Mouse (Mus musculus): Measurements from ENCODE around the gene Ptpn7.
"Not testable (repeated sequence)": the region's sequence is repeated elsewhere in the genome, so short reads cannot be mapped to it uniquely, and the experiment has no call there.

Ptpn7 gene

DNA sequence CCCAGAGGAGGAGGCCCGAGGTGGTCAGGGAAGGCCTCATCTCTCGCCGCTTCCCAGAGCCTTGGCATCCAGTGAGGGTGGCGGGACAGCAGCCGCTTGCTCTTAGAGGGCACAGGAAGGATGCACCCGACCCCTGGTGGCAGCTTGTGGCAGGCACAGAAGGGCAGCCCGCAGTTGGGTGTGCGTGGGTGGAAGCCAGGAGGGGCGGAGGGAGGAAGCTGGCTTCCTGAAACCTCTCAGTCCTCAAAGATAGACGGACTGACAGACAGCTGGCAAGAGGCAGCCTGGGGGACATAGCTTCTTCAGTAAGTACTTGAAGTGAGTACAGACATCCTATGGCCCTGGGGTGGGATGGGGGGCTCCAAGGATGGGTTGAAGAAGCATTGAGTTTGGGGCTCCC, at the start of gene Ptpn7:
Ptpn7 (plus strand) TSS at position 228 of the 400 bp plus-strand sequence.
- DNase-seq: peak; percentile 94

DNA sequence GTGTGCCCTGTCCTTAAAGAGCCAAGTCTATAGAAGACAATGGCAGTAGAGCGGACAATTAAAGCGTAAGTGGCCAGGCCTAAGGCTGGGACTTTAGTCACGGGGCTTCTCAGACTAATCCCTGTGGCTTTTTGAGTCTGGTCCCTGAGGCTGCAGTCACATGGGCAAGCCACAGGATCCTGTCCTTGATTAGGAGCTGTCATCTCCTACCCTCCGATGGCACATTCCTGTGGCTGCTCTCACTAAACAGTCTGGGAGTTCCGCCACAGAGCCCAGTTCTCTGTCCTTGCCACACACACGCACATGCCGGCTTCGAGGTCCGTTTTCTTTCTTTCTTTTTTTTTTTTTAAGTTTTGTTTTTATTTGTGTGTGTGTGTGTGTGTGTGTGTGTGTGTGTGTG, 49.0 kb upstream of the Ptpn7 start:
- peak; percentile 65 for DNase-seq

DNA sequence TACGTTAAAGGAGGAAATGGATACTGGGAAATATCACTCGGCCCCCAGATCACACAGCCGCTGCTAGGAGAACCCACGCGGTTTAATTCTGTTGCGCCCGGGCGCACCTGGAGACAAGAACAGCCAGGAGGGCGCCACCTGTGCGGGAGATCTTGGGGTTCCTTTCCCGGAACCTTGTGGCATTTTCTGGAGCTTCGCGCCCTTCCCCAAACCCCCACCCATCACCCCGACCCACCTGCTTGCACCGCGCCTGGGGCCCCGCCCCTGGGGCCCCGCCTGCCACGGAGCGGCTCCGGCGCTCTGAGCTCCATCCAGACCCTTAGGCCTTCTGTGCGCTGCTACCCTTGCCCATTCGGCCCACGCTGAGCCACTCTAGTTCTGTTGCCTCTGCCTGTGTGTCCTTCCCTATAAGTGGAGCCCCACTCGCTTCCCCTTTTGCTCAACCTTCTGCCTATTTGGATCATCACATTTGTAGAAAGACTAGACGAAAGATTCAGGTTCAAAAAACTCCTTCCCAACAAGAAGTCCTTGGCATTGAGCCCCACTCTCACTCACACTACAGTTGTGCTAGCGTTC, 47.1 kb upstream of the Ptpn7 start:
- no peak for DNase-seq

DNA sequence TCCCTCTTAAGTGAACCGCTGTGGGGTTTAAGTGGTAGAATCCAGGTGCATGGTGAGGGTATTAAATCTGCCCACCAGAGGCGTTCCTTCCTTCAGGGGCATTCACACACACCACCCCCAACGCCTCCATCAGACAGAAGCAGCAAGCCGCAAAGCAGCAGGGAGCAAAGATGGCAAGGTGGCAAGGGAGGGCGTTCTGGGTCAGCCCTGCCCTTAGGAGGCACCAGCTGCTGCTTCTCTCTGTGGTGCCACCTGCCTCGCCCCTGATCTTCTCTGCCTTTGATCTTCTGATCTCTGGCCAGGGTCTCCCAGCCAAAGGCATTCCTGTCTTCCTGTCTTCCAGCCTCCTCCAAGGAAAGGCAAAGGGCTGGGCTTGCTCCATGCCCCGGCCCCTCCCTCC, 46.5 kb upstream of the Ptpn7 start:
- DNase-seq: no peak

DNA sequence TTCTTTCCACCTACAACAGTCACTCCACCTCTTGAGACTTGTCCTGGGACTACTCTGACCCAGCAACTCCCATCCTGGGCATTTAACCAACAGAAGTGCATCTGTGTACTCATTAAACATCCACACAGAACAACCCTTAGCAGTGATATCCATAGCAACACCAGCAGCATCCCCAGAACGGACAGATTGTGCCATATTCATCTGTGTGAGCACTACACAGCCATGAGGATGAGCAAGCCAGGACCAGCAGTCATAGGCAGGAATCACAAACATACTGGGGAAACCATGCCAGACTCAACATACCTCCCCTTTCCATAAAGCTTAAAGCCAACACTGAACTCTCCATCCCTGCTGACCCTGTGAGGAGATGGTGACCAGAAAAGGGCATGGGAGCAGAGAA, 45.1 kb upstream of the Ptpn7 start:
- no peak for DNase-seq

DNA sequence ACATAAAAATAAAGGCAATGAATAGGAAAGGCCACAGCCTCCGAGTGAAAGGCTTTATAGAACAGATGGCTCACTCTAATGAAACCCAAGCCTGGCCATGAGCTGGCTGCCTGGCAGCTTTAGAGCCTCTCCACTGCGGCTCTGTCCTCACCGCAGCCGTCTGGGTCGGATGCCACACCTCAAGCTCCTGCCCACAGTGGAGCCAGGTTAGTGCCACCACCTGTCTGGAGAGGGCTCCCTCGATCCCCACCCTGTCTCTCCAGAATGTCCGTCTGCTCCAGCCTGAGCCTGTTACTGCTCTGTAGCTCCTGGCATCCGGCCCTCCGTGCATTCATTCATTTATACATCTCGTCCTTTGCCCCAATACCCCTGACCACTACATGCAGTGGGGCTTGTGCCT, 42.9 kb upstream of the Ptpn7 start:
- no peak for DNase-seq

DNA sequence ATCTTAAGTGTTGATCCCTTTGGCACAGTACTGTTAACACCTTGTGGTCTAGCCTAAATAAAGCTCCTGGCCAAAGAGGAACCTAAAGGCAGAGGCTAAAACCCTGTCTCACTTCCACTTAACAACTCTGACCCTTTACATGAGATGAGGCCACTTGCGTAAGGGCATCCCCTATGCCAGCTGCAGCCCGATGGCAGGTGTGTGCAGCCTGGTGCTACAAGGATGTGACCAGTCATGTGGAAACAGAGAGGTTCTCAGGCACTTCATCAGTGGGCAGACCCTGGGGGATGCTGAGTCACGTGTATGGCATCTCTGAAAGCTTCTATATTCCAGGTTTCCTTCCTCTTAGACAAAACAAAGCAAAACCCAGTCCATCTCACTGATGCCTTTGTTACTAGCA, 41.6 kb upstream of the Ptpn7 start:
- DNase-seq: no peak

DNA sequence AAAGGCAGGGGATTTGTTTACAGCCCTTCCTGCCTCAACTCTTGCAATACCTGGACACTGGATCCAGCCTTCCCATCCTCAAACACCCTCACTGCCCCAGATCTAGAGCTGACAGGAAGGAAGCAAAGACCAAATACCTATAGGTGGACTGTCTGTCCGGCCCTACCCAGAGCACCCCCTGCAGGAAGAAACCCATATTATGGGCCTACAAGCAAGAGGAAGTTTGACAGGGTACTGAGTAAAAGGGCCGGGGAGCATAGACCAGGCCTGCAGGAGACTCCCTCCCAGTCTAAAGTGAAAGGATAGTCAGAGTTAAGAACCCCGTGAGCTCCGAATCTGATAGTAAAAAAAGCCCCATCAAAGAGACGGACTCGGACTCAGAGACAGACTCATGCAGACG, 37.8 kb upstream of the Ptpn7 start:
- DNase-seq: no peak

DNA sequence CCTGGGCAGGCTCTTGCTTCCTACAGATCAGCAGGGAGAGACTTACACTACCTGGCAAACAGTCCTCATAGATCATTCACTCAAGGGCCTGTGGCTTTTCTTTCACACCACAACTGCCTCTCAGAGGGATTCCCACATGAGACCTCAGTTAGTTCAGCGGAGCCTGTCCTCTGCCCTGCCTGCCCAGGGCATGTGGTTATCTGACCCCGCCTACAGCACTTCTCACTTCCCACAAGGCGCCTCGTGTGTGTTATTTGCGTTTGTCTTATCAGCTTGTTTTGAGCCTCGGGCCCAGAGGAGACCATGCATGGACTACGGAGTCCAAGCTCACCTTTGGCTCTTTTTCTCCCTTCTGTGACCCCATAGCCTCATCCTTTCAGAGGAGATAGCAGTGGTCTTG, 37.3 kb upstream of the Ptpn7 start:
- no peak for DNase-seq

DNA sequence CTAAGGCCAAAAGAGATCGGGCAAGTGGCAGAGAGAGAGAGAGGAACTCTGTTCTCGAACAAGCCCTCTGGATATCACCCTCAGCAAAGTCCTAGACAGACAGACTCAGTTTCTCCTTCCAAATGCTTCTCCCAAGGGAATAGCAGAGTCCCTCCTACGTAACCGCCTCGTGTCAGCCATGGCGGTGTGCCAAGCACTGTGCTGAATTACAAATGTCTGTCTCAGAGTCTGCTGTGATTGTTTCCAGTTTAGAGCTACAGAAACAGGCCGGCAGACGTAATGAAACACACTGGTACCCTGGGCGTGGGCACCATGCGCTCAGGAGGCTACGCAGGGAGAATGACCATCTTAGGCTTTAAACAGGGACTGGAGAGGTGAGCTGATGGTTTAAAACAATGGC, 36.2 kb upstream of the Ptpn7 start:
- no peak for DNase-seq

DNA sequence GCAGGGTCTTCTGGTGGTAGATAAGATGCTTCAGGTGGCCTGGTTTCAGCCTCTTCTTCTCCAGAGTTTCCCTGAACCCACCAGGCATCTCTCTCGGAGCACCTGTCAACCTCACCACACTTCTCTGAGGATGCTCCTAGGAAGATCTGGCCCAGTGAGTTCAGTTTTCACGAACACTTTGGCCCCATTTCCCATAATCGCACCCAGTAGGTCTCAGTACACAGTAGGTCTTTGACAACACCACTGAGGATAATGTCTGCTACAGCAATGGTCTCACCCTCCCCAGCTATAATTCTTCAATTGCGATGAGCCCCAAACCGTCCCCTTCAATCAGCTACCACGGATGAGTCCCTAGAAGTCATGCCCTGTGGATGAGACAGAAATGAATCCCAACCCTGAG, 35.1 kb upstream of the Ptpn7 start:
- no peak for DNase-seq

DNA sequence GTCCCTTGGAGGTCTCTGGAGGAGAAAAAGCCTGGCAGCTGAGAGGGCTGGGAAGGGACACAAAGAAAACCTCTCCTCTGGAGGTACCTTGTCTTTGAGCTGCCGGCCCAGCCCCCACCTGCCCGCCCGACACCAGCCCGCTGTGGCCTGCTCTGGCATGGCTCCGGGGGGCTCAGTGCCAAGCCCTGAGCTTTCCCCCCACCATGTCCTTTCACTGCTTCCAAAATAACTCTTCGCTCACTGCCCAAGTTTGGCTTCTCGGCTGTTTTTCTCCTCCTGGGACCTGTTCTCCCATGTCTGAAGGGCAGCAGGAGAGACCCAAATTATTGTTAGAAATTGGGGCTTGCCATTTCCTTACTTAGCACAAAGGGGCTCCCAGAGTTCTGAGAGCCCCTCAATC, 34.1 kb upstream of the Ptpn7 start:
- no peak for DNase-seq

DNA sequence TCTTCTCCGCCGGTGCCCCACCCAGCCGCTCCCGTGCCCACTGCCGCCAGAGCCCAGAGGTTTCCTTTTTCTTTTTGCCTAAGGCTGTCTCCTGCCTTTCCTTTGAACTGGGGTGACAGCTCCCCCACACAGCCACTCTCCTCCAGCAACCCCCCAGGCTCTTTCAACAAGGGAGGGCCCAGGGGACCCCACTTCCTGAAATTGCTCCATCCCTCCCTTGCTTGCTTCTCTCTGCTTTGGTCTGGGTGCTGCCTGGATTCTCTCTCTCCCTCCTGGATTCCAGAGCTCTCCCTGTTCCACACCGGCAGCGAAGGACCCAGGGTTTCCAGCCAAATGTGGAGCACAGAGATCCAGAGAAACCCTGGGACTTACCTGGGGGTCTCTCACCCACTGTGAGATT, 32.1 kb upstream of the Ptpn7 start:
- no peak for DNase-seq

DNA sequence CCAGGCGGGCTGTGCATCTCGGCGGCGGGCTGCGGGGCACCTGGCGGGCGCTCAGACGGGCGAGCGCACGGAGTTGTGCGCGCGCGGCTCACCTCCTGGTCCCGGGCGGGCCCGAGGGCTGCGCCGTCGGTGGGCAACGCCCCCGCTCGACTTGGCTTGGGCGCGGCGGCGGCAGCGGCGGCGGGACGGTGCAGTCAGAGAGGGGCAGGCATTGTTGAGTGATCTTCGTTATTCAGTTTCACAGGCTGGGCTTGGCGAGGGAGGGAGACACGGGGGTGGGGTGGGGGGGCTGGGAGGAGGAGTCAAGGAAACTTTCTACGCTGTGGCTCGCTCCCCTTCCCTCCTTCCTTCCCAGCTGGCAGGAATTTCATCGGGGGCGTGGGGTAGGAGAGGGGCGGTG, 27.4 kb upstream of the Ptpn7 start, which contains the start of gene Lgr6:
Lgr6 (minus strand) TSS at position 153 of the 400 bp plus-strand sequence.
- DNase-seq: peak; percentile 67

DNA sequence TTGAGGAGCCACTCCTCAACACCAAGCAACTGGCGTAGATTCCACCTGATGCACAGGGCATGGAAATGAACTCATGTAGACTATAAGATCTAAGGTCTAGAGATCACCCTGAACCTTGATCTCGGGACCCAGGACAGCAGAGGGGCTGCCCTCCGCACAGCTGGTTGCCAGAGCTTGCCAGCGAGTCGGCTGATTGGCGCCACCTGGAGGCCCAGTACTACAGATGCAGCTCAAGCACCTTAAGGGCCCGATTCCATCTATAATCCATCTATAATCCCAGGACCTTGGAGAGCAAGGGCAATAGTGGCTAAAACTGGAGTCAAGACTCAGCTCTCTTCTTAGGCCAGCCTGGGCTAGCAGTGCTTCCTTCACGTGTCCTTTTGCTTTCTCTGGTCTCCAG, 26.5 kb upstream of the Ptpn7 start:
- DNase-seq: peak; percentile 80

DNA sequence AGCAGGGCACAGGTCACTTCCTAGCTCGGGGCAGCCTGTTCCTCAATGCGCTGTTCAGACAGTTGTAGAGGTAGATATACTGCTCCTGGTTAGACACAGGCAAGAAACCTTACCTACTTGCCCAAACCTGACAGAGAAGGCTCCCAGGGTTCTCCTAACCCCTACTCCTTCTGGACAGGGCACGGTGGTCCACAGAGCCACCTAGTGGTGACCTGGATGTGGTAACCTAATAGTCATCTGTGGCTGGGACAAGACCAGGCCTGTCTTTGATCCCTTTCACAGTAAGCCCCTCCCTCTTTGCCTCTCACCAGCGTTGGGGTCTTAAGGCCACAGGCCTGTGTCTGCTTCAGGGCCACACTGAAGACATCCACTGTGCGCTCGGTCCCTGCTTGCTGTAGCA, 23.9 kb upstream of the Ptpn7 start:
- peak; percentile 63 for DNase-seq

DNA sequence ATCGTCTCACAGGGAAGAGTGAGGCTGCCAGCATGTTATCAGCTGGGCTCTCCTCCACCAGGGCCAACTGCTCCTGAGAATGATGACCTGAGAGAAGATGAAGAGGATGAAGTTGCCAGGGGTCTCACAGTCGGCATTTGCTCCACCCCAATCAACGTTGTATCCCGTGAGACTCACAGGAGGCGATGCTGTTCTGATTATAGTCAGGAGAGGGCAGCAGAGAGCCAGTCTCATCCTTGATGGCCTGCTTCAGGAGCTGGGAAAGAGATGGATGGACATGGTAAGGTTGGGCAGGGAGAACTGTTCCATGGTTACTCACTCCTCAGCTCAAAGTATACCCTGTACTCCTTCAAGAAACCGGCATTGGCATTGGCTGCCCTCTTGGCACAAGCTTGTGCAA, 22.4 kb upstream of the Ptpn7 start:
- DNase-seq: peak; percentile 81

DNA sequence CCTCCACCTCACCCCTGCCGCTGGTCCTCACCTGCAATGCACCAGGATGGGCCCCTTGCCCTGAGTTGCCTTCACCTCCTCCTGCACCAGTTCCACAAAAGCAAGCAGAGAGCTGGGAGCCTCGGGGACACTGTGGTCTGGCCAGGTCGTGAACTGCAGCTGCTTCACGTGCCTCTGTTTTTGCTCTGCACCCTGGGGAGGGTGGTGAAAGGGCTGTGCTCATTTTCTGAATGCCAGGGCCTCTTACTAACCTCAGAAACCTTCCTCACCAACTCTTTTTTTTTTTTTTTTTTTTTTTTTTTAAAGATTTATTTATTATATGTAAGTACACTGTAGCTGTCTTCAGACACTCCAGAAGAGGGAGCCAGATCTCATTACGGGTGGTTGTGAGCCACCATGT, 21.2 kb upstream of the Ptpn7 start:
- DNase-seq: not testable (repeated sequence)

DNA sequence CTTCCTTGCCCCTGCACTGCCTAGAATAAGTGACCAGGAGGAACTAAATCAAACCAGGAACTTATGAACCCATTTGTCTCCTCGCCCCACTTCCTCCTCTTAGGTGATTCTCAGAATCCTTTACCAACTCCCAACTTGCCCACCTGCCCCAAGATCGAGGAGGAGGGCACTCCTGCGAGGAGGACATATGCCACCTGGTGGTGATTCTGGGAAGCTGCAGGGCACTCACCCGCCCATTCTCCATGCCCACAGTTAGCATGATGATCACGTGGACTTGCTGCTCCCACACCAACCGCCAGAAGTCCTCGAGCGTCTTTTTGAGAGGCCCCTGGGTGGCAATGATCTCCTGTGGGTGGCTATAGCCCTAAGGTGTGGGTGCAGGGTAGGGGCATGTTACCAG, 19.8 kb upstream of the Ptpn7 start:
- peak; percentile 66 for DNase-seq

DNA sequence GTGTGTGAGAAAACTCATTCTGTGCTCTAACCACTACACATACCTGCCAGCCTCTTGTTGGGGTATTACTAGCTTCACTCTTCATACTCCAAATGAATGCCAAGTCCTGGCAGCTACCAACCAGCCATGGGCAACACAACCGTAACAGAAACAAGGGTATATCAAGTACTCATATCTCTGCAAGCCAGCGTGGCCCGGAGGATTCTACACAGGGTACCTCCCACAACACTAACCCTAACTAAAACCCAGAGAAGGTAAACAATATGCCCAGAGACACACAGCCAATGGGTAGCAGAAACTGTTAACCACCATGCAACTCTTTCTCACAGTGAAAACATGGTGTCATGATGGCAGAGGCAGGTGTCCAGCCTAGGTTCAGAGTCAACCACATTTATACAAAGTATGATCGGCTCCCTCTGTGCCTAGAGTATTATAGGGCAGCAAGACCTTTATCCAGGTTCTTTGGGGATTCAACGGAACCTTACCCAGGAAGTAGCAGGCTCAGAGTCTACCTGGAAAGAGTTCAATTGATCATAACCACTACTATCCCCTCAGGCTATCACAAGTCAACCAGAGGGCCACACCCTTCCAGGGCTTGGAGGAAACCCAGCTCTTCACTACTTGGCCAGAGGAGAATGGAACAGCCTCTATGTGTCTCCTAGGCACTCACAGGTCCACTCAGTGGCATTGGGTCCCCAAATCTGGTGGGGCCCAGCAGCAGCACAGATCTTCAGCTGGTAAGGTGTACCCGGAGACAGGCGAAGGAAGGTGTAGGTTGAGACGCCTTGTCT, 7.7 kb upstream of the Ptpn7 start:
- DNase-seq: no peak

DNA sequence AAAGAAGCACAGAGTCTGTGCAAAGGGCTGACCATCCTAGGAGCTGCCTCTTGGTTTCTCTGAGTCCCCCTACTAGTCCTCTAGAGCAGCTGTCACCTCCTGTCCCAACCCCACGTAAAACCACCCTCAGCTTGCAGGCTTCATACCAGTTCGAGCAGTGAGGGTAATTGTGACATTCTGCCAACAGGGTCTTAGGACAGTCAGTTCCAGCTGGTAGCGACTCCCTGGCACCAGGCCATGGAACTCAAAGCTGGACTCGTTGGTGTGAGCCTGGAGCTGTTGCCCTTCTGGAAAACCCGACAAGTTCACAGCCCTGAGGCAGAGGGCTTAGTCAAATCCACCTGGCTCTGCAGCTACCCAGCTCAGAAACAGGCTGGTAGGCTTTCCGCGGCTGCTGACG, 6.5 kb upstream of the Ptpn7 start:
- peak; percentile 65 for DNase-seq

DNA sequence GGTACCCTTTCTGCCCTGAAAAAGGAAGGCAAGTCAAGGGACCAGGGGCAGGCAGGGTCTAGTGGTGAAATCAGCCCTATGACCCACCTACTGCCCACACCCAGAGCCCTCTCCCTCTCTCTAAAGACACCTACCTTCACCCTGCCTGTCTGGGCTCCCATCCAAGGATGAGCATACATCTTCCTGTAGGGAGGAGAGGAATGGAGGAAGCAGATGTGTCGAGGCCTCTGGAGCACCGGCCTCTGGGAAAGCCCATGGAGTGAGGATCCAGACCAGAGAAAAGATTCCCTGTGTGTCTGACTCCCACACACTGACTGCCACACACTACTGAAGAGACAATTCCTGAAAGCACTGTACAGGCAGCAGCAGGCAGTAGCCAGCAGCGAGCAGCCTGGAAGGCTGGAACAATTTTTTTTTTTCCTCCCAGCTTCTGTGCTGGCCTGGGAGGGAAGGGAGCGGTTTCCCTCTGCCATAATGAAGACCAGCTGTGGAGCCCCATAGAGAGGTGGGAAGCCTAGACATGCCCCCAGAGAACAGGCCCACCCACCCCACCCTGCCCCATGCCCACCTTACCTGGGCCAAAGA, 6.0 kb upstream of the Ptpn7 start:
- DNase-seq: no peak

DNA sequence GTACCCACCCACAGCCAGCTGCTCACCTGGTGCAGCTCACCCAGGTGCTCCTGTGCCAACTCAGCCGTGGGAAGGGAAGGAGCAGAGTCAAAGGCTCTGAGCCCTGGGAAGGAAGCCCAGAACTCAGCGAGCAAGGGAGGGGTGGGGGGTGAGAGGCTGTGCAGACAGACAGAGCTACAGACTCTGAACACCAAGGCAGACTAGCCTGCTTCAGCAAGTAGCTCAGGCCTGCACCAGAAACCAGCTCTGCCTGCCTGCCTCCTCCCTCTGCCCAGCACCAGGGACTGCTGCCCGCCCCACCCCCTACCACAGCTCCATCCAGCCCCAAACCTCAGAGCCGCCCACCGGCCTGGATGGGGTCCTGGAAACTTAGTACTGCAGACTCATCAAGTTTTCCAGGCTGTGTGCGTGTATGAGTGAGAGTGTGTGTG, 4.5 kb upstream of the Ptpn7 start:
- no peak for DNase-seq

DNA sequence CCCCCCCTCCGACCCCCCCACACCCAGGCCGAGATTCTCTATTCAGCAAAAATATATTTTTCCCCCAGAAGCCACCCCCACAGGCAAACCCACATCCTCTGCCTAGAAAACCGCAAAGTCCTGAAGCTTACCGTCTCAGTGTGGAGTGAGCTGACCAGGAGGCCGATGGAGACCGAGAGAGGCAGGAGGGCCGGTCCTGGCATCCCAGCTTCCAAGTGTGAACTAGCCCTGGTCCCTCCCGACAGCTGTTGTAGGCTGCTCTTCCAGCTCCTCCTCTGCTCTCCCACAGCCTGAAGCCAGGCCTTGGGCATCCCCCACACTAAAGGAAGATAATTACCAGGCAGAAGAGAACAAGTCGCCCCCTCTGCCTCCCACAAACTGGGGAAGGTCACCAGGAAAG, 3.5 kb upstream of the Ptpn7 start:
- DNase-seq: no peak
